21 mouse cellular contexts compared by ENCODE assay signal in the genomic region with DNA sequence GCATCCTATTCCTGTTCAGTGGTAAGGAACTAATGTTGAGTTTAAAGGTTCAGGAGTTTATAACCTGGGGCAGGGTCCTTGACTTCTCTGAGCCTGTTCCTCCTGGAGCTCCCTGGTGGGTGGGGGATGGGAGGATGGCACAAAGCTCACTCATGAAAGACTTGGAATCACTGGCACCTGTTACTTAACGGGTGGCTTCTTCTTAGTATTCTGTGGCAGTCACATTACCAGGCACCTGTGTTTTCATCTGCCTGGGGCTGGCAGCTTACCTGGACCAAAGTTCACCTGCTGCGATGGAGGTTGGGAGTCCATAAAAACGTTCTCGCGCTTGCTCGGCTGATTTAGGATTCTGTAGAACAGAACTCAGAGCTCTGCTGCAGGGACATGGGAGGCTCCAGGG. TPM values are rescaled to one million over a fixed set of nuclear protein-coding genes. Genes with fewer than 3 reads are reported as not detected.
"Had no signal": no experiment of that assay in that cellular context is flagged by ENCODE, and none has a peak within 500 bp of the region (broad histone marks: within the 10 kb centered on the region; RNA-seq: fewer than 3 reads in every experiment).

No protein-coding gene starts in this region.

- H3K27me3 ChIP-seq: liver, embryonic 15.5 days; lung, embryonic 15.5 days; midbrain, embryonic 13.5 days; neural tube, embryonic 13.5 days had no signal

- ATAC-seq: hindbrain, postnatal 0 days; inflammation-experienced regulatory T-cells, adult 6 months; midbrain, embryonic 13.5 days; midbrain, embryonic 16.5 days had no signal

- H3K9ac ChIP-seq: liver, embryonic 15.5 days; lung, embryonic 15.5 days; midbrain, embryonic 13.5 days; neural tube, embryonic 13.5 days had no signal

- H3K27ac ChIP-seq: hindbrain, postnatal 0 days; layer of hippocampus, adult 2 months; liver, embryonic 15.5 days; lung, embryonic 15.5 days; midbrain, embryonic 10.5 days; midbrain, embryonic 13.5 days; neural tube, embryonic 13.5 days had no signal

- DNase-seq: layer of hippocampus, adult 9-11 months; lung, adult 18-20 months; lung, postnatal 10 days; lung, postnatal 36 days; retina, postnatal 1 day; right cerebral cortex, postnatal 25 days; thymus, adult 18-20 months; thymus, postnatal 36 days had no signal

- H3K4me3 ChIP-seq: layer of hippocampus, adult 2 months; liver, embryonic 15.5 days; lung, embryonic 15.5 days; megakaryocyte, embryonic 14.5 days; midbrain, embryonic 10.5 days; midbrain, embryonic 13.5 days; myocyte; neural tube, embryonic 13.5 days had no signal

- H3K36me3 ChIP-seq: liver, embryonic 15.5 days; lung, embryonic 15.5 days; midbrain, embryonic 10.5 days; midbrain, embryonic 13.5 days; neural tube, embryonic 13.5 days had no signal

- H3K4me2 ChIP-seq: liver, embryonic 11.5 days; liver, embryonic 15.5 days; lung, embryonic 15.5 days; midbrain, embryonic 13.5 days; neural tube, embryonic 13.5 days had no signal

- H3K9me3 ChIP-seq: liver, embryonic 15.5 days; lung, embryonic 15.5 days; midbrain, embryonic 10.5 days; midbrain, embryonic 13.5 days; neural tube, embryonic 13.5 days had no signal

- H3K4me1 ChIP-seq: liver, embryonic 15.5 days; lung, embryonic 15.5 days; megakaryocyte, embryonic 14.5 days; midbrain, embryonic 10.5 days; midbrain, embryonic 13.5 days had no signal

RNA-seq across cellular contexts. Expression of a gene that starts 39.5 kb away (rescaled TPM):
- total RNA-seq: monocyte, adult 5-6 weeks had no signal
- polyA plus RNA-seq: inflammation-experienced regulatory T-cells, adult 6 months had no signal
